Mouse (Mus musculus): ENCODE data around the gene Gm15097.
"Not testable (repeated sequence)": the region's sequence is repeated elsewhere in the genome, so short reads cannot be mapped to it uniquely, and the experiment has no call there.

The Gm15097 gene

GRCm38 (mm10) chrX:149784173-149784572, at the start of gene Gm15097:
Gene Gm15097 (plus strand): TSS chrX:149784473.
- not testable (repeated sequence) for DNase-seq

GRCm38 (mm10) chrX:149762853-149763252, 21.4 kb upstream of the Gm15097 start:
- peak; percentile 9 for DNase-seq

- DNase-seq = not testable (repeated sequence)
These were observed 26.9 kb downstream of the Gm15097 start for GRCm38 (mm10) chrX:149811178-149811577.
